Mouse (Mus musculus) brain, embryonic 14.5 days (tissue): ENCODE data around the gene Dok1.

Experiments used
- CTCF ChIP-seq: fragments of 200-500 bp; IDR thresholded peaks from 2 replicates; pipeline ENCODE4 v1.5.1; 2012; ENCODE audit warnings: inconsistent platforms, mild to moderate bottlenecking, moderate library complexity, borderline replicate concordance; ENCODE audit not compliant: insufficient read depth, insufficient read length; ENCODE audit errors: extremely low read depth
- POLR2A ChIP-seq: fragments of 200-500 bp; IDR thresholded peaks from 2 replicates; pipeline ENCODE4 v1.6.1; 2012; ENCODE audit warnings: mild to moderate bottlenecking, inconsistent platforms, borderline replicate concordance; ENCODE audit not compliant: poor library complexity, insufficient read depth, insufficient read length, severe bottlenecking; ENCODE audit errors: extremely low read depth

GRCm38 (mm10) chr6:83003082-83003481 lies 30.2 kb downstream of the Dok1 start:
- no peak for TF ChIP-seq POLR2A
- TF ChIP-seq CTCF = no peak
